Mouse (Mus musculus) heart, embryonic 12.5 days (tissue): Measurements from ENCODE around the gene Rprd1b. TPM values are rescaled to one million over a fixed set of nuclear protein-coding genes. Genes with fewer than 3 reads are reported as not detected.
"Not testable (repeated sequence)": the region's sequence is repeated elsewhere in the genome, so short reads cannot be mapped to it uniquely, and the experiment has no call there.

Experiments used
- ATAC-seq: fragments of 200-750 bp; cut with Nextera tagmentation; 2 replicates; pipeline ENCODE4 v1.8.0; 2017; ENCODE audit warnings: moderate TSS enrichment, moderate library complexity; ENCODE audit not compliant: insufficient number of reproducible peaks, low FRiP score
- H3K27ac ChIP-seq: fragments of 300-500 bp; sonication (generic); 2 replicates; pipeline ENCODE4 v1.5.1; 2016; ENCODE audit warnings: mild to moderate bottlenecking, moderate library complexity; ENCODE audit not compliant: poor library complexity, severe bottlenecking
- H3K27me3 ChIP-seq: fragments of 300-500 bp; sonication (generic); replicated peaks from 2 replicates; pipeline ENCODE4 v1.6.1; 2016; ENCODE audit warnings: mild to moderate bottlenecking, moderate library complexity
- H3K36me3 ChIP-seq: fragments of 300-500 bp; sonication (generic); 2 replicates; pipeline ENCODE4 v1.6.1; 2016; ENCODE audit warnings: mild to moderate bottlenecking, moderate library complexity
- H3K4me1 ChIP-seq: fragments of 300-500 bp; sonication (generic); replicated peaks from 2 replicates; pipeline ENCODE4 v1.6.1; 2016; ENCODE audit warnings: mild to moderate bottlenecking
- H3K4me2 ChIP-seq: fragments of 300-500 bp; sonication (generic); 2 replicates; pipeline ENCODE4 v1.6.1; 2016; ENCODE audit warnings: mild to moderate bottlenecking, moderate library complexity
- H3K4me3 ChIP-seq: fragments of 300-500 bp; sonication (generic); 2 replicates; pipeline ENCODE4 v1.5.1; 2016; ENCODE audit warnings: mild to moderate bottlenecking
- H3K9ac ChIP-seq: fragments of 300-500 bp; sonication (generic); 2 replicates; pipeline ENCODE4 v1.6.1; 2016; ENCODE audit warnings: mild to moderate bottlenecking, moderate library complexity
- H3K9me3 ChIP-seq: fragments of 300-500 bp; sonication (generic); replicated peaks from 2 replicates; pipeline ENCODE4 v1.6.1; 2016; ENCODE audit warnings: mild to moderate bottlenecking, moderate library complexity
- WGBS: fragments of 180-500 bp; shearing (Covaris S2); methylation state at CpG from one replicate; pipeline ENCODE4 v1.1.7; 2016; 5-methylcytosine and 5-hydroxymethylcytosine counted together
- polyA plus RNA-seq: library from polyadenylated mRNA; unstranded; fragments of >200 nt; fragmentation: Nextera tagmentation; extraction: Ambion mirVana; gene quantifications from 2 replicates; pipeline ENCODE4 v1.2.1, GENCODE M21; 2016

The Rprd1b gene
- polyA plus RNA-seq, 1 experiment from 2014 or later, result 32.4 TPM

DNA sequence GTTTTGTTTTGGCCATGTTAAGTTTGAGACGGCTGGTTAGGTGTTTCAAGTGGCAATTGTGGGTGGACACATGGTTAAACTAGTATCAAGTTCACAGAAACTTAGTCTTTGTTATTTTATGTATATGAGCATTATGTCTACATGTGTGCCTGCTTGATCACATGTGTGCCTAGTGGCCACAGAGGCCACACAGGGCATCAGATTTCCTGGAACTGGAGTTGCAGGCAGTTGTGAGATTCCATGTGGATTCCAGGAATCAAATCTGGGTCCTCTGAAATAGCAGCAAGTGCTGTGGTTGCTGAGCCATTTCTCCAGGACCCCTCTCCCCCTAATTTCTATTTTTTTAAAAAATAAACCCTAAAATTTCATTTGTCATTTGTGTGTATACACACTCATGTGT lies 11.4 kb downstream of the Rprd1b start:
- H3K36me3 ChIP-seq, result peaks cover 49% of the 10 kb centered on the region
- 76% methylated on average over 1 of the region's 1 CpGs for WGBS

DNA sequence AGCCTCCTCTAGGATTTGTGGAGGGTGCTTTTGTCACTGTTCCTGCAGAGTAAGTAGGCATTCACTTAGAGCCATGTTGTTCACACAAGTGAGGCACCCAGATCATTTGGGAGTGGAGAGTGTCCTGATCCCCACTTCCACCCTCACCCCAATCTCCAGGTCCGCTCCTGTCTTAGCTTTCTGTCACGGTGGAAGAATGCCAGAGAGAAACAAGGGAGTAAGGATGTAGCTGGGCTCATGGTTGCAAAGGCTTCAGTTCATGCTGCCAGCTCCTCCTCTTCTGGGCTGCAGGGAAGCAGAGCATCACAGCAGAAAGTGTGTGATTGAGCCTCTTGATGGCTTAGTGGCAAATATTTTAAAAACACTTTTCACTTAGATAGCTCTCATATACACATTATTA lies 12.1 kb downstream of the Rprd1b start:
- H3K4me1 ChIP-seq, result peaks cover 20% of the 10 kb centered on the region
- 69% methylated on average over 2 of the region's 2 CpGs for WGBS
- ATAC-seq, result no peak
- H3K27me3 ChIP-seq, result no peaks in the 10 kb centered on the region
- no peak overlapping the region for H3K4me2 ChIP-seq
- no peaks in the 10 kb centered on the region for H3K9me3 ChIP-seq
- peaks cover 57% of the 10 kb centered on the region for H3K36me3 ChIP-seq
- no peak overlapping the region for H3K27ac ChIP-seq
- no peak overlapping the region for H3K9ac ChIP-seq
- no peak overlapping the region for H3K4me3 ChIP-seq

More for the DNA sequence above, 11.4 kb downstream of the Rprd1b start:
- Histone ChIP-seq H3K4me1 (peaks cover 20% of the 10 kb centered on the region), H3K27me3 (no peaks in the 10 kb centered on the region), H3K9me3 (no peaks in the 10 kb centered on the region), H3K4me2 (no peak overlapping the region), H3K4me3 (no peak overlapping the region), H3K27ac (no peak overlapping the region), H3K9ac (no peak overlapping the region)
- ATAC-seq, result no peak

DNA sequence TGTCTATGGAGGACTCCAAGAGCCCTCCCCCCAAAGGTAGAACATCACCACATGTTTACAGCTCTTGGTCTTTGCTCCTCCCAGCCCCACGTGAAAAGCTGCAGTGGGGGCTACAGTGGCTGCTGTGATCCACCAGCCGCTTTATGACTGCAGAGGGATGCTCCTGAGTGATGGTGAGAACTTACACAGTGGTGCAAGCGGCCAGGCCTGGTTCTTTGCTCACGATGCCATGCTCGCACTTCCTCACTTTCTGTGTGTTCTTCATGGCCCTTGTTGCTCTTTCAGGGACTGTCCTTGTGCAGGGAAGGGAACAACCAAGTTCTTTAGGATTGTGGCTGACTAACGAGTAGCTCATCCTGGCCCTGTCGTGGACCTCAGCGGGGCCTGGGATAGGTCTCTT lies 15.2 kb downstream of the Rprd1b start:
- no peak for ATAC-seq
- H3K9ac ChIP-seq, result no peak overlapping the region
- H3K4me3 ChIP-seq, result no peak overlapping the region
- H3K27ac ChIP-seq, result no peak overlapping the region
- H3K9me3 ChIP-seq, result no peaks in the 10 kb centered on the region
- 0 out of 2 replicates have a peak, but pooled peaks cover 4% of the 10 kb centered on the region for H3K4me1 ChIP-seq
- peaks cover 67% of the 10 kb centered on the region for H3K36me3 ChIP-seq
- no peak overlapping the region for H3K4me2 ChIP-seq
- H3K27me3 ChIP-seq, result no peaks in the 10 kb centered on the region
- WGBS, result 90% methylated on average over 8 of the region's 8 CpGs

DNA sequence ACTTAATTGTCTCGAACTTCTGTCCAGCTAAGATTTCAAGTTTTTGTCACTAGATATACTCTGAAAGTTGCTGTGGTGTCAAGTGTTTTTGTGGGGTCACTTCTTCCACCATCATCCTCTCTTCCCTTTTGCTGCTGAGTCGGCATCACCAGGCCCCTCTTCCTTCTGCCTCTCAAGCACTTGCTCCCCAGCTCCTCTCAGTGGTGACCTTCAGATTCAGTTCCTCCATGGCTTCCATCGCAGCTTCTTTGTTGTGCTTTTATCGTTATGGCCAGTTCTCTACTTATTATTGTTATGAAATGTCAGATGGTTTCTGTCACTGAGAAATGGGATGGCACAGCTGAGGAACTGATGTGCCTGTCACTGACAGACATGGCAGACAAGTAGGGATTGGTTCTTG lies 17.9 kb downstream of the Rprd1b start:
- ATAC-seq, result no peak
- 75% methylated on average over 4 of the region's 4 CpGs for WGBS
- Histone ChIP-seq H3K9me3 (no peaks in the 10 kb centered on the region), H3K36me3 (peaks cover 65% of the 10 kb centered on the region), H3K4me3 (no peak overlapping the region), H3K27me3 (no peaks in the 10 kb centered on the region), H3K4me1 (0 out of 2 replicates have a peak, but pooled peaks cover 3% of the 10 kb centered on the region), H3K4me2 (no peak overlapping the region), H3K27ac (no peak overlapping the region), H3K9ac (no peak overlapping the region)

DNA sequence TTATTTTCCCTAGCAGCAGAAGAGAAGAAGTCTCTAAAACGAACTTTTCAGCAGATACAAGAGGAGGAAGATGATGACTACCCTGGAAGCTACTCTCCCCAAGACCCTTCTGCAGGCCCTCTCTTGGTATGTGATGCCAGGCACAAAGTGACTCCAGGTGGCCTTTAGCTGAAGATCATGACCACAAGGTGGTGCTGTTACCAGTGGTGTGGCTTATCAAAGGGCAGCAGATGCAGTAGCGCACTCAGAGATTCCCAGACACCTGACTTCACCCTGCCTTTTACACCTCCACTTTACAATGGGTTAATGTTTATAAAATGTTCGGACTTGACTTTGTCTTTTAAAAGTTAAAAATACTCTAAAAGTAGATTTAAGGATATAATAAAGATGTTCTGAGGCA lies 19.6 kb downstream of the Rprd1b start:
- H3K4me1 ChIP-seq, result peaks cover 11% of the 10 kb centered on the region
- no peak overlapping the region for H3K4me3 ChIP-seq
- H3K9me3 ChIP-seq, result no peaks in the 10 kb centered on the region
- H3K4me2 ChIP-seq, result no peak overlapping the region
- no peak for ATAC-seq
- 46% methylated on average over 3 of the region's 3 CpGs for WGBS
- H3K27me3 ChIP-seq, result no peaks in the 10 kb centered on the region
- H3K36me3 ChIP-seq, result peaks cover 72% of the 10 kb centered on the region
- no peak overlapping the region for H3K27ac ChIP-seq
- H3K9ac ChIP-seq, result no peak overlapping the region

DNA sequence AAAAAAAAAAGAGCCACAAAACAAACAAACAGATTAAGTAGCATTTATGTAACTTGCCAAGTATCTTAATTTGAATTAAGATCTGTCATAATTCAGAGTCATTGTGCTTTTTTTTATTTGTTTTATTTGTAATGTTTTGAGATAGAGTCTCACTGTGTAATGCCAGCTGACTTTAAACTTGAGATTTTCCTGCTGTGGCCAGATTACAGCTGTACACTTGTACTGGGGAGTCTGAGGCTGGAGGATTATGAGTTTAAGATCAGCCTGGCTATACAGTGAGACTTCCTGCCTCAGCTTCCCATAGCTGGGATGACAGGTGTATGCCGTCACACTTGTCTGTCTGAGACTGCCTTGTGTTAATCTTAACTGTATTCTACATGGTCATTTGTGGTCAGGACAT lies 20.4 kb downstream of the Rprd1b start:
- WGBS, result 97% methylated on average over 1 of the region's 1 CpGs
- no peaks in the 10 kb centered on the region for H3K9me3 ChIP-seq
- no peak overlapping the region for H3K4me2 ChIP-seq
- H3K27ac ChIP-seq, result no peak overlapping the region
- peaks cover 11% of the 10 kb centered on the region for H3K4me1 ChIP-seq
- peaks cover 65% of the 10 kb centered on the region for H3K36me3 ChIP-seq
- no peak overlapping the region for H3K4me3 ChIP-seq
- H3K9ac ChIP-seq, result no peak overlapping the region
- no peak for ATAC-seq
- no peaks in the 10 kb centered on the region for H3K27me3 ChIP-seq

DNA sequence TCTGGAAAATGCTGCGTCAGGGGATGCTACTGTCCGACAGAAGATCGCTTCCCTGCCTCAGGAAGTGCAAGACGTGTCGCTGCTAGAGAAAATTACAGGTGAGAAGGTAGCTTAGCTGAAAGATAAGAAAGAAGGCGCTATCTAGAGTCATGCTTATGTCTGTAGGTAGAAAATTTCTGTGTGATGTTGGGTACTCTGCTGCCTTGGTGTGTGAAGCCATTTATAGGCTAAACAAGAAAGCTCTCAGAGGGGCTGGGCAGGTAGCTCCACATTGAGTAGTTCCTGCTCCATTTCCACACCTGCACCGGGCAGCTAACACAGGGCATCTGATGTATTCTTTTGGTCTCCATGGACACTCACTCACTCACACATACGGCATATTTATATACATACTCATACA lies 21.8 kb downstream of the Rprd1b start:
- Histone ChIP-seq H3K4me1 (peaks cover 11% of the 10 kb centered on the region), H3K27me3 (no peaks in the 10 kb centered on the region), H3K9ac (no peak overlapping the region), H3K4me2 (no peak overlapping the region), H3K9me3 (no peaks in the 10 kb centered on the region), H3K27ac (no peak overlapping the region), H3K4me3 (no peak overlapping the region), H3K36me3 (peaks cover 60% of the 10 kb centered on the region)
- no peak for ATAC-seq
- 95% methylated on average over 8 of the region's 8 CpGs for WGBS

DNA sequence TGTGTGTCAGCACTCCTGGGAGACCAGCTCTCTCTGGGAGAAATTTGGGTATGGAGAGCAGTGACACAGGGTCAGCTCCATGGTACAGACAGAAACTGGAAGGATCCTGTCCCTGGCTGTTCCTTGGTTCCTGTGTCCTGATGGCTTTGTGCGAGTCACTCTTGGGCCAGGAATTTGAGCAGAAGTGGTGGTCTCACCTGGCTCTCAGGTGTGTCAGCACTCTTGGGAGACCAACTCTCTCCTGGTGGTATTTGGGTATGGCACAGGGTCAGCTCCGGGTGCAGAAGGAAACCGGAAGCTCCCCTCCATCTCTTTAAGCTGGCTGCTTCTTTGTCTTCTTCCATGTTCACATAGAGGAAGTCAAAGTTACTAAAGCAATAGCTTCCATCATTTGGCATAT lies 26.3 kb downstream of the Rprd1b start:
- 89% methylated on average over 3 of the region's 3 CpGs for WGBS
- Histone ChIP-seq H3K9ac (no peak overlapping the region), H3K27ac (no peak overlapping the region), H3K9me3 (no peaks in the 10 kb centered on the region), H3K27me3 (no peaks in the 10 kb centered on the region), H3K4me2 (no peak overlapping the region), H3K36me3 (peaks cover 68% of the 10 kb centered on the region), H3K4me3 (no peak overlapping the region), H3K4me1 (peaks cover 15% of the 10 kb centered on the region)
- no peak for ATAC-seq

DNA sequence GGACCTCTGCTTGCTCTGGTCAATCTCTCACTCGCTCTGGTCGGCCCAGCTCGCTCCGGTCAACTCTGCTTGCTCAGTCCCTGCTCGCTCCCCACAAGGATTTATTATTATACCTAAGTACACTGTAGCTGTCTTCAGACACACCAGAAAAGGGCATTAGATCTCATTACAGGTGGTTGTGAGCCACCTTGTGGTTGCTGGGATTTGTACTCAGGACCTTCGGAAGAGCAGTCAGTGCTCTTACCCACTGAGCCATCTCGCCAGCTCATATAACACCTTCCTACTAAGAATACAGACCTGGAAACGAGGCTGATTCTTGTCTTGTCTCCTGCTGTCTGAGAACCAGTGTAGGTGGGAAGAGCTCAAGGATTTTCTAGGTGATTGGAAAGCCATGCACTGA lies 27.1 kb downstream of the Rprd1b start:
- H3K4me3 ChIP-seq, result not testable (repeated sequence)

DNA sequence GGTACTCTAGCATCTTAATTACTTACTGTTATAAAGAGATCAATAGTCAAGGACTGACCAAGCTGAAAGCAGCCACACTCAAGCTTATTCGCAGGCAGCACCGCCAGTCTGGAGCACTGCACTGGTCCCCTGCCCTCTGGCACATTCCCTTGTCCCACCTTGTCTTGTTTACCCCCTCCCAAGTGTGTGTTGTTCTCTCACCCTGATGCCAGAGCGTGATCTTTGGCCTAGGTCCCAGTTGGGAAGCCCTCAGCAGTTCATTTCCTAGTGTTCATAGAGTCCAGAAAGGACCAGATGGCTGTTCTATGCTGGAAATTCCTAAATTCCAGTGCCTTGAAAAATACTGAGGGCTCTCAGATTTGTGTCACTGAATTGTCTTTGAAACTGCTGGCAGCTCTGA lies 28.7 kb downstream of the Rprd1b start:
- H3K27me3 ChIP-seq, result no peaks in the 10 kb centered on the region
- H3K9ac ChIP-seq, result no peak overlapping the region
- no peak overlapping the region for H3K4me2 ChIP-seq
- no peak overlapping the region for H3K27ac ChIP-seq
- no peak for ATAC-seq
- H3K4me1 ChIP-seq, result peaks cover 8% of the 10 kb centered on the region
- peaks cover 76% of the 10 kb centered on the region for H3K36me3 ChIP-seq
- 90% methylated on average over 3 of the region's 3 CpGs for WGBS
- H3K4me3 ChIP-seq, result no peak overlapping the region
- no peaks in the 10 kb centered on the region for H3K9me3 ChIP-seq

More for the DNA sequence above, 27.1 kb downstream of the Rprd1b start:
- H3K27ac ChIP-seq, ATAC-seq, H3K9me3 ChIP-seq, H3K27me3 ChIP-seq, H3K4me2 ChIP-seq, H3K9ac ChIP-seq: not testable (repeated sequence)
- Histone ChIP-seq H3K36me3 (peaks cover 70% of the 10 kb centered on the region), H3K4me1 (peaks cover 15% of the 10 kb centered on the region)
- WGBS, result 86% methylated on average over 8 of the region's 8 CpGs

DNA sequence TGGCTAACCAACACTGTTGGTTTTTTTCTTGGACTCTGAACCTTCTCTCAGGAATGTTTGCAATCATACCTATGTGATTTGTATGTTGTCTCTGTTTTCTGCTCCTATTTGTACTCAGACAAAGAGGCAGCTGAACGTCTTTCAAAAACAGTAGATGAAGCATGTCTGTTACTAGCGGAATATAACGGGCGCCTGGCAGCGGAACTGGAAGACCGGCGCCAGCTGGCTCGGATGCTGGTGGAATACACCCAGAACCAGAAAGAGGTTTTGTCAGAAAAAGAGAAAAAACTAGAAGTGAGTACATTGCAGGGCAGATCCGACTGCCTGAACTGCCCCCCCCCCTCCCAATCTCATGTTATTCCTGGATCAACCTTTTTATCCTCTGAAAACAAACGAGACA lies 30.2 kb downstream of the Rprd1b start:
- no peaks in the 10 kb centered on the region for H3K27me3 ChIP-seq
- no peaks in the 10 kb centered on the region for H3K9me3 ChIP-seq
- WGBS, result 92% methylated on average over 10 of the region's 10 CpGs
- H3K9ac ChIP-seq, result no peak overlapping the region
- 0 out of 2 replicates have a peak, but pooled peaks cover 4% of the 10 kb centered on the region for H3K4me1 ChIP-seq
- peaks cover 71% of the 10 kb centered on the region for H3K36me3 ChIP-seq
- ATAC-seq, result no peak
- H3K4me2 ChIP-seq, result no peak overlapping the region
- no peak overlapping the region for H3K4me3 ChIP-seq
- H3K27ac ChIP-seq, result no peak overlapping the region

DNA sequence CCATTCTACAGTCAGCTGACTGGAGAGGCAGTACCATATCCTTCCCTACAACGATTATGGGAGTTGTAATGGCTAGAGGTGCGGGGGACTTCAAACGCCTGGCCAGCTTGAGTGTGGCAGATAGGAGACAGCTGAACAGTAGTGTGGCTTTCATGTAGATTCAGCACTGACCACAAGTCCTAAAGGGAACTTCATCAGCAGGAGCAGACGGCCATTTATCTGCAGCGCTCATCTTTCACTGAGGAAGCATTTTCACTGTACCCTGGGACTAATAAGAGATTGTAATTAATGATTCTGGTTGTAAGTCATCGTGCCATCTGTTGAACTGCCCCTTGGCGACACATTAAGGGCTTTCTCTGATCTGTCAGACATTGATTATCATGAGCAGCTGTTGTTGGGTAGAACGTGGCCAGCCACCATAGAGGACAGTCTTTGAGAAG lies 31.4 kb downstream of the Rprd1b start:
- H3K27ac ChIP-seq, result no peak overlapping the region; the same call in 1 of the 2 replicates
- peaks cover 13% of the 10 kb centered on the region for H3K4me1 ChIP-seq
- H3K4me3 ChIP-seq, result no peak overlapping the region
- H3K9ac ChIP-seq, result no peak overlapping the region
- ATAC-seq, result no peak
- no peaks in the 10 kb centered on the region for H3K27me3 ChIP-seq
- H3K36me3 ChIP-seq, result peaks cover 66% of the 10 kb centered on the region
- no peak overlapping the region for H3K4me2 ChIP-seq
- 70% methylated on average over 8 of the region's 8 CpGs for WGBS
- H3K9me3 ChIP-seq, result no peaks in the 10 kb centered on the region
